Mouse (Mus musculus) embryo, embryonic 11 days (tissue): Measurements from ENCODE around the gene Txndc11.
"Not testable (repeated sequence)": the region's sequence is repeated elsewhere in the genome, so short reads cannot be mapped to it uniquely, and the experiment has no call there.

Experiments
- DNase-seq: peaks from one replicate; pipeline ENCODE4 v3.0.0-alpha.2; 2015

Gene Txndc11

DNA sequence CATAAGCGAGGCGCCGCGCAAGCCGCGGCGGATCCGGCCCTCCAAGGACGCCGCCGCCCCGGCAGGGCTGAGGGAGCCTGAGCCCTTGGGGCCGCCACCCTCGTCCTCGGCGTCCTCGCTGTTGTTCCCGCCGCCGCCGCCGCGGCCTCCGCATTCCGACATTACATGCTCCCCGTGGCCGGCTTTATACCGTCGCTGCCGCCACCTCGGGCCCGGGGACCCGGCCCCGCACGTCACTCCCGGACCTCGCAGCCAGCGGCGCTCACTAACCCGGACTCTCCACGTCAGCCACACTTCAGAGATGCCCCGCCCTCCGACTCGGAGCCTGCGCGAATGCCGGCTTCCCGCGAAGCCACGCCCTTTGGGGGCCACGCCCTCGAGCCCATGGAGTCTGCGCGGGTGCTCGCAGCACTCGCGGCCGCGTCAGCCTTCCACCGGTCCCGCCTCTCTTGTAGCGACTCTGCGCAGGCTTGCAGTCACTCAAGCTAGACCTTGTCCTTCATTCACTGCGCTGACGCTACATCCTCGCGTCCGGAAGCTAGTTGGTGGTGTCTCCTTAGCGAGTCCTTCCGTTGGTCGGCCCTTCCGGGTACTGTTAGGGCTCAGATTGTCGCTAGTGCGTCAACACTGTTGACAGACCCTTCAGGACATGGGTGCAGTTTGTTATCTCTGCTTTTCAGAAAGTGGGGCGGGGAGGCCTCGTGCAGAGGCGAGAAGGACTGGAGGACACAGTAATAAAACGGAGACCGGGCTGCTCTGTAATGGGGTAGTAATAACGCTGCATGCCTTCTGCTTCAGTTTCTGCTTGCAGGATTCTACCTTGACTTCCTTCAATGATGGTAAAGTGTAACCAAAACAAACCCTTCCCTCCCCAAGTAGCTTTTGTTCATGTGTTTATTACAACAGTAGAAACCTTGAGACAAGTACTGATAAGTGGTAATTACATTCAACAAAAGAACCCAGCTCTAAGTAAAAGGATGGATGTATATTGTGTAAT lies at the start of gene Txndc11:
Gene Txndc11 (minus strand): TSS at position 303 of the 997 bp plus-strand sequence.
- DNase-seq: peak; percentile 100

DNA sequence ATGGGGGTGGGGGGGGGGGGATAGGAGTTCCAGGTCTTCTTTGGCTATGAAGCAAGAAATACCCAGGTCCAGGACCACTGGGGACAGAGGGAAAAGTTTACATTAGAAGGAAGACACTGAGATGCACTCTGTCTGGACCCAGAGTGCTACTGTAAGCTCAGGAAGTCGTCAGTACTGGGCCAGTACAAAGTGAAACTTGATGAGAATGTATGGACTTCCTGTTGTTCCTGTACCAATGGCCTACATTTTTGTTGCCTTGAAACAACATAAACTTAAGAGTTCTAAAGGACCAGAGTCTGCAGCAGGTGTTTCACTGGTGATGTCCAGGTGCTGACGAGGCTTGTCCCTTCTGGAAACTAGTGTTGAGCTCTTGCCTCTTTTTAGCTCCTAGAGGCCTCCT lies 43.0 kb upstream of the Txndc11 start:
- DNase-seq: no peak

DNA sequence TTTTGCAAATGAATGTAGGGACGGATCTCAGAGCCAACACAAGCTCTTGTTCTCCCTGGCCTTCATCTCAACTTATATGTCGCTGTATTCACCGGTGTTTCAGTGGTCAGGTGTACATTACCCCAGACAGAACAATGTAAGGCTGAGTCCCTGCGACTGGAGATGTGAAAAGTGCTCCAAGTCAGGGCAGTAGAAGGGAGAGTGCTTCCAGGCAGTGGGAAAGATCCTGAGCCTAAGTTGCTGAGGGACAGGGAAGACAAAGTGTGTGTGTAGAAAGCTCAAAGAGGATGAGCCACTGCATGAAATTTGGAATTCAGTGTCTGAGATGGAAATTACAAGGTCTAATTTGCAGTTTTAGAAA lies 42.4 kb upstream of the Txndc11 start:
- no peak for DNase-seq

DNA sequence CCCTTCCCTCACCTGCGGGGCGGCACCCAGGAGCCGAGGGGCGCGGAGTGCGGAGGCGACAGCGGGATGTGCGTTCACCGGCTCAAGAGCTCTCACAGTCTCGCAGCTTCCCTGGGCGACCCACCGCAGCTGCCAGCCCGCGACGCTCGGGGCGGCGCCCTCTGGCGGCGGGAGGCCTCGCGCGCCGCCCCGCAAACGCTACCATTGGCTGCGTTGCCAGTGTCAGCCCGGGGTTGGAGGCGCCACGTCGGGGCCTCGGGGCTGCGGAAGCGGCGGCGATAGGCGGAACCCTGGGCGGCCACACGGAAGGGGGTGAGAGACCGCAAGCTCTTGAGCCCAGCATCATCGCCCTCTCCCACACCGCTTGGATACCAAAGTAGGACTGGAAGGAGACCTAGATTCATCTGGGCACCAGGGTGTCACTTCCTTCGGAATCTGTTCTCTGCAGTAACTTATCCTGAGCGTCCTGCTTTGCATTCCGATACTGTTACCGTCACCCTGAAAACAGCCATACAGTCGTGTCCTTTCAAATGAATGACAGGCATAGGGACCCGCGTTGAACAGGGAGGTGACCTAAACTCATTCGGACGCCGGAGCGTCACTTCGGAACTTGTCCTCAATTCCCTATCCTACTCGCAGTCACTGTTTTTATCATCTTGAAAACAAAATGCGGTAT lies 41.9 kb upstream of the Txndc11 start, which contains the start of gene Zc3h7a:
Gene Zc3h7a (minus strand): TSS at position 186 of the 676 bp plus-strand sequence.
- peak; percentile 94 for DNase-seq

DNA sequence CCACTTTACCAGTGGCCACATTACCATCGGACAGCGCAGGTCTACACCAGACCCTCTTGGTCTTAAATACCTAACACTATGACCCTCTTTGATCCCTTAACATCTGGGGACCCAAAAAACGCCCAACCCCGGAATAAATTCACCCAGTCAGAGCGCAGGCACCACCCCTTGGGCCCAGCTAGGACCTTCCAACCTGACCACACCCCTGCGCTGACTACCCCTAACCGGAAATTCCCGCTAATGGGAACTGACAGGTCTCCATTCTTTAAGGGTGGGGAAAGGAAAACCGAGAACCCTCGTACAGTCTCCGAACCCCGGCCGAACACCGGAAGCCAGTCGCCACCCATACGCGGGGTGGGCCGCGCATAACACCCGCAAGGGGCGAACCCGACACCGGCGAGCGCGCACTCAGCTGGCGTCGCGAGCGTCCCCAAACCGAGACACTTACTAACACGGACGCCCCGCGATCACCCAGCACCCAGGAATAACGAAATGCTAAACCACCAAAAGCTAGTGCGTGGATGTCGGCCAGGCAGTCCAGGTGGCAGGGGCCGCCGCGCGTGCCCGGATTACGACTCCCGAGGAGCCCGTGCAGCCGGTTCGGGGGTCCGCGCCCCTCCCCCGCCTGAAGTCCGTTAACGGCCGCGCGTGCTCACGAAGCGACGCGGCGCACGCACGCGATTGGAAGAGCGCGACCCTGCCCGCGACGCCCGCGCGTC lies 41.2 kb upstream of the Txndc11 start:
- peak; percentile 82 for DNase-seq

DNA sequence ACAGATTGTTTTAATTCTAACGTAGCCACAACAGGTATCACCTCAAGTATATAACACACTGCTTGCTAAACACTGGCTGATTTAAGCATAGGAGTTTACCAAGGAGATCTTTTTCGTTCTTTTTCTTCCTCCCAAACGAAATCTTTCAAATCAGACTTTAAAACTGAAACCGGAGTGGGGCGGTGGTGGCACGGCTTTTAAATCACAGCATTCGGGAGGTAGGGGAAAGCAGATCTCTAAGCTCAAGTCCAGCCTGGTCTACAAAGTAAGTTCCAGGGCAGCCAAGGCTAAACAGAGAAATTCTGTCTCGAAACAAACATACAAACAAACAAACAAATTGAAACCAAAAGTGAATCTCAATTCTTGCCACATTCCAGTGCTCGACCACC lies 40.6 kb upstream of the Txndc11 start:
- peak; percentile 14 for DNase-seq

DNA sequence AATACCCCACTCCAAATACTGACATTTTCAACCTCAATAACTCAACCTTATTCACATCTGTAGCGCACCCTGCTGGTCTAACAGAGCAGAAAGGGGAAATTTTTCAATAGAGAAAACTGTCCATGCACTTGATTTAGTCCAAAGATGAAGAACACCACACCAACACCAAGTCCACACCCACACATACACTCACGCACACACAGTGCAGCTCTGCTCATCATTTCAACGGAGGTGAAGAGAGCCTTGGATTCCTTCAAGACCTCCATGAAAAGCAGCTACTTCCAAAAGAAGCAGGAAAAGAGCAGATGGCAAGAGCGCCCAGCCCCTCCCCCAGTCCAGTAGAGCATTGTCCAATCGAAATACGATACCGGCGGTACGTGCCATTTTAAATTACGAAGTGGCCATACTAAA lies 40.2 kb upstream of the Txndc11 start:
- DNase-seq: peak; percentile 78

DNA sequence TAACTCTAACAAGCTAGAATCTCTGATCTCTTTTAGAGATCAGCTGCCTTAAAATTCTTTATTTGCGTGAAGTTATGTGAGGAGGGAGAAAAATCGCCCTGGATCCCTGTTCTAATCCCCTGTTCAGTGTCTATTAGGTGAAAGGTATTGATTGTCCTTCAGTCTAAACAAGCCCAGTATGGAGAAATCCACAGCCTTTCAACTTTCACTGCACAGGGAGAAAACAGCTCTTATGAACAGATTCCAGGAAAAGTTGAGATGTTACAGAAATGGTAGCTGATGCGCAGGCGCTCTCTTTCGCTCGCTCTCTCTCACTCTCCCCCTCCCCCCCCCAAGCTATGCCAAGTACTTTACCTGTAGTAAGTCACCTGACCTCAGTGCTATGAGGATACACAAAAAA lies 37.2 kb upstream of the Txndc11 start:
- no peak for DNase-seq

DNA sequence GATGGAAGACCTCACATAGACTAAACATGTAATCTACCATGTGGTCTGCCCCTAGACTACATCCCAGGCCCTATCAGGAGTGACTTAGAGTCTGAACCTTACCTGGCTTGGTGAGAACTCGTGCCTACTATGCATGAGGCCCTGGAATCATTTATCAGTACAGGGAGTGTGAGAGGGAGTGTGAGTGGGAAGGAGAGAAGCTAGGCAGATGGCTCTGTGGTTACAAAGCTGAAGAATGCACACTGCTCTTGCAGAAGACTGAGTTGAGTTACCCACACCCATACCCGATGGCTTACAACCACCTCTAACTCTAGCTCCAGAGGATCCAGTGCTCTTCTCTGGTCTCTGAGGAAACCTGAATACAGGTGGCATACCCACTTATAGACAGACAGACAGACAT lies 32.0 kb upstream of the Txndc11 start:
- no peak for DNase-seq

DNA sequence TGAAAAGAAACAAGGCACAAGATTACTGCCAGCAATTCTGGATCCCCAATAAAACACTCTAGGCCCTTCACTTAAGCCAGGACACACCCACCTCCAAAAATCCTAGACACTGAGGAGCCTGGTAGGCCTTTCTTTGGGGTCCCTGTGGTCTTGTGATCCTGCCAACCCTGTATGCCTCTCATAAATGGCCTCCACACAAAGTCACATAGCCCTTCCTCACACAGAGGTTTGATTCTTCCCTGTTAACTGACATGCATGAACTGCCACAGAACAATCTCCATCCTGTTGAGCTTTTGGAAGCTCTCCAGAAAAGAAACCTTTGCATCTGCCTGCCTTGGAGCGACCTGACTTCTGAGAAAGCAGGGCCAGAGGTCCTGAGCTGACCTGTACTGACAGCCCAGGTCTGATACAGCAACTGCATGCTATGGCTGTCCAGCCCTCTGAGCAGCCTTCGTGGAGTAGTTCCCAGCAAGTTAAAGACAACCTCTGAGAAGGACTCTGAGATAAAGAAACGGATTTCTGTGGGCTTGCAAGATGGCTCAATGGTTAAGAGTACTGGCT lies 30.3 kb upstream of the Txndc11 start:
- no peak for DNase-seq

DNA sequence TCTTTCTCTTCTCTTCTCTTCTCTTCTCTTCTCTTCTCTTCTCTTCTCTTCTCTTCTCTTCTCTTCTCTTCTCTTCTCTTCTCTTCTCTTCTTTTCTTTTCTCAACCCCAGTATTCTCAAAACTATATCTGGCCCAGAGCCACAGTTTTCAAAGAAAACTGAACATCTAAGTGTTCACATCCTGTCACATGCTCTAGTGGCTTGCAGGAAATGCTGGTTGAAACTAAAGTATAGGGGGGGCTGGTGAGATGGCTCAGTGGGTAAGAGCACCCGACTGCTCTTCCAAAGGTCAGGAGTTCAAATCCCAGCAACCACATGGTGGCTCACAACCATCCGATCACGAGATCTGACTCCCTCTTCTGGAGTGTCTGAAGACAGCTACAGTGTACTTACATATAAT lies 23.3 kb upstream of the Txndc11 start:
- not testable (repeated sequence) for DNase-seq

DNA sequence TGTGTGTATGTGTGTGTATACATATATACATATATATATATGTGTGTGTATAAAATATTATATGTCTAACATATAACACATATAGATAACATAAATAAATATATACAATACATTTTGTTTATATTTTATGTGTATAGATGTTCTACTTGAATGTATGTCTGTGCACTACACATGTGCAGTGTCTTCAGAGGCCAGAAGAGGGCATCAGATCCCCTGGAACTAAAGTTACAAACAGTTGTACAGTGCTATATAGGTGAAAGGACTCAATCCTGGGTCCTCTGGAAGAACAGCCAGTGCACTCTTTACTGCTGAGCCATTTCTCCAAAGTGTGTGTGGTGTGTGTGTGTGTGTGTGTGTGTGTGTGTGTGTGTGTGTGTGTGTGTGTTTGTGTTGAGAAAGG lies 20.1 kb upstream of the Txndc11 start:
- DNase-seq: no peak

DNA sequence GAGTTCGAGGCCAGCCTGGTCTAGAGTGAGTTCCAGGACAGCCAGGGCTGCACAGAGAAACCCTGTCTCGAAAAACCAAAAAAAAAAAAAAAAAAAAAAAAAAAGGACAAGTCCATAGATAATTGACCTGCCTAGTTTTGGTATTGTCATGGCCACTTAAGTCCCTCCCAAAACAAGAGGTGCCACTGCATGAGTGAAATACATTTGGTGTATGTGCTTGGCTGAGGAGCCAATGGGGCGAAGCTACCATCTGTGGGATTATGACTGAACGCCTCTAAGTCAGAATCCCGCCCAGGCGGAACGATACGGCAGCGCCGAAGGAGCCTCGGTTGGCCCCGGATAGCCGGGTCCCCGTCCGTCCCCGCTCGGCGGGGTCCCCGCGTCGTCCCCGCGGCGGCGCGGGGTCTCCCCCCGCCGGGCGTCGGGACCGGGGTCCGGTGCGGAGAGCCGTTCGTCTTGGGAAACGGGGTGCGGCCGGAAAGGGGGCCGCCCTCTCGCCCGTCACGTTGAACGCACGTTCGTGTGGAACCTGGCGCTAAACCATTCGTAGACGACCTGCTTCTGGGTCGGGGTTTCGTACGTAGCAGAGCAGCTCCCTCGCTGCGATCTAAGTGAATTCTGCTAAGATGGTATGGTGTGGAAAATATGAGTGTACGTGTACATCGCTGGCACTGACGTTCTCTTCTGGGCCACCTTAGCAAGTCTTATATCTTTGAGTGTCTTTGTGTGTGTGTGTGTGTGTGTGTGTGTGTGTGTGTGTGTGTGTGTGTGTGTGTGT lies 9.4 kb upstream of the Txndc11 start:
- not testable (repeated sequence) for DNase-seq

DNA sequence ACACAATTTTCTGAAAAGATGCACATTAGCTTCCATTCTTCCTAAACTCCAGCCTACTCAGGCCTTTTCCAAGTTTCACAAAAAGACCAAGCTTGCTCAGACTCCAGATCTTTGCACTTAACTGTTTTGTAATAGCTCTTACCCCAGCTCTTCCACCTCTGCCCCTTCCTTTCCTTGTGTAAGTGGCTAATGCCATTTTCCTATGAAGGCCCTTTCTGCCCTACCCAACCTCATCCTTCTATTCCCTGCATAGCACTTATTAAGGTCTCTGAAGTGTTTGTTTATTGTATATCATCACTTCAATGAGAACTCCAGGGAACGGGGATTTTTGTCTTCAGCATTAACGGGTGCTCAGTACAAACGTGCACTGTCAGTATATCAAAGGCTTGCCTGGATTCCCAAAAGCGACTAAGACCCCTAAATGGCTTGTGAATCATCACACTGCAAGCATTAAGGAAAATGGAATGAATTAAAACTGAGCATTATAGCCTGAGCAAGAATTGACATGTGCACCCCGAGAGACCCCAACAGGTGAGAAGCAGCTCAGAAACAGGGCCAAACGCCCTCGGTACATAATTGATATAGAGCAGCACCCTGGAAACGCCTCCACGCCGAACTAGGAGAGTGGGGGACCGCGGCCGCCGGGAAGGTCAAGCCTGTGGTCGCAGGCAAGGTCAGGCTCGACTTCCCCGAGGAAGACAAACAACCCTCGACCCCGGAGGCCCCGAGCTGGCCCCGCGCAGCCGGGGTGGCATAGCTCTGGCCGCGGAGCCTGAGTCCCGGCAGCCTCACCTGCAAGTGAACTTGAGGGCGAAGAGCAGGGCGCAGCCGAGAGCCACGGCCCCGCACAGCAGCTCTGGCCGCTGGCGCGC lies 738 bp downstream of the Txndc11 start:
- peak; percentile 15 for DNase-seq

DNA sequence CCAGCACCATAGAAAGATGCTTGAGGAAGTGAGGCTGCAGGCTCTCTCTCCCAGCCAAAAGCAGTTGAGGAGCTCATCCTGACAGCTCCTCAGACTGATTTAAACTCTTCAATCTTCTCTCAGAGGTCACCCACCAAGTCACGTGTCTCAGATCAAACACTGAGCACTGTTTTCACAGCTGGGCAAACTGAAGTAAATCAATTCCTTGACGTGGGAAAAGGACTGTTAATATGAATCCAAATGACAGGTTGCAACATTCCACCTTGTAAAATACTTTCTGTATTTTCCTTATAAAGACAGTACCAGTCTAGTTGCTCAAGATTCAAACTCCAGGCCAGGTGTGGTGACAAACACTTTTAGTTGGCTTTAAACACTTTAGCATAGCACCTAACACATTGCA lies 1.6 kb downstream of the Txndc11 start:
- peak; percentile 39 for DNase-seq

DNA sequence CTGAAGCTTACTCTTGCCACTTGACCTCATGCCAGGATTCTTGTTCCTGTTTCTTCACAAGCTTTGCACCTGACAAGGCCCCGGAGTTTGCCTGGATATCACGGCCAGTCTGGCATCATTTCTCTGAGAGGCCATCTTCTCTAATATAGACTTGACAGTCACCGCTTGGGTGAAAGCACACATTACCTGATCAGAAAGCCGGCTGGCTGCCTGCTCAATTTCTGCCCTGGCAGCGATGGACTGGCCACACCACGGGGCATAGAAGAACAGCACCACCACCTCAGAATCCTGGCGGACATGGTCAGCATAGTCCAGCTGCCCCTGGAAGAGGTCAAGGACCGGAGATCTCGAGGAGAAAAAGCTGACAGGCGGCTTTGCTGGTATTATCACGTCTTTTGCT lies 6.1 kb downstream of the Txndc11 start:
- DNase-seq: no peak

DNA sequence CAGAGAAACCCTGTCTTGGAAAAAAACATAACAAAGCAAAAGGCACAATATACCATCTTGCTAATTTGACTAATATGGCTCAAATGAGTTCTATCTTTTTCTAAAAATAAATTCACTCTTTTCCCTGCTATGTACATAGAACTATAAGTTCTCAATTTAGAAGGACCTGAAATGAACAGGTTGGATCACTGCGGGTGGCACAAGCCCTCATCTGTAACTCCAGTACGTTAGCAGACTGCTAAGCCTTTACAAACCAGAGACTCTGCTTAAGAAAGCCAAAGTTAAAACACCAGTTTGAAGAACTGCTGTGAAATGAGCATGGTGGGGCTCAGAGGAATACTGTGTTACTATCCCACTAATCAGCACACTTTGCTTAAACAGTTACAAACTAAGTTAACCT lies 9.1 kb downstream of the Txndc11 start:
- no peak for DNase-seq

DNA sequence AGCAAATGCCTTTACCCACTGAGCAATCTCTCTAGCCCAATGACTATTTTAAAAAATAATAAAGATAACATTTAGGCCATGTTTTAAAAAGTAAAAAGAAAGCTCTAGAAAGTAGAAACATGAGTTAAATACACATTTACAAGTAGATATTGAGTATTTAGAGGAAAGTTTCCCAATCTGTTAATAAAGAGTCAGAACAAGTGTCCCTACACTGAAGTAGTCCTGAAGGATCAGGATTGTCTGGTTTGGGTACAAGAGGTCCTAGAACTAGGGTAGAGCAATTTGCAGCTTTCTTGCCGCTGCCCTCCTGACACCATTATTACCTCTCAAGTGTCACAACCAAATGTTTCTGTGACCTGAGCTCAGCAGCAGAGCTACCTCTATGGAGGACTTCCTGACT lies 10.3 kb downstream of the Txndc11 start:
- DNase-seq: no peak

DNA sequence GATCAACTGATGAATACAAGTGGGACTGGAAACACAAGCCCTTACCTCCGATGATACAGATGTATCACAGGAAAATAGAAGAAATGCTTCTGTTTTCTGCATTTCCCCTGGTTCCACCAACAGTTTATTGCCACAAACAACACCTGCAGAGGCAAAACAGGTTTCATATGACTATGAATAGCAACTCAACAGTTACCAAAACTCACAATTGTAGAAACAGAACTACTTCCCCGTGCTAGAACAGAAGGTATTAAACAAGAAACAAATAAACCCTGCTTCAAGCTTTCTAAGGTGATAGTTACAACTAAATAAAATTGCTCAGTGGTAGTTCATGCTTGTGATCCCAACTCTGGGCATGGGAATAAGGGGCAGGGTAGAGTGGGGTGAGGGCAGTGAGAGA lies 11.8 kb downstream of the Txndc11 start:
- DNase-seq: no peak

DNA sequence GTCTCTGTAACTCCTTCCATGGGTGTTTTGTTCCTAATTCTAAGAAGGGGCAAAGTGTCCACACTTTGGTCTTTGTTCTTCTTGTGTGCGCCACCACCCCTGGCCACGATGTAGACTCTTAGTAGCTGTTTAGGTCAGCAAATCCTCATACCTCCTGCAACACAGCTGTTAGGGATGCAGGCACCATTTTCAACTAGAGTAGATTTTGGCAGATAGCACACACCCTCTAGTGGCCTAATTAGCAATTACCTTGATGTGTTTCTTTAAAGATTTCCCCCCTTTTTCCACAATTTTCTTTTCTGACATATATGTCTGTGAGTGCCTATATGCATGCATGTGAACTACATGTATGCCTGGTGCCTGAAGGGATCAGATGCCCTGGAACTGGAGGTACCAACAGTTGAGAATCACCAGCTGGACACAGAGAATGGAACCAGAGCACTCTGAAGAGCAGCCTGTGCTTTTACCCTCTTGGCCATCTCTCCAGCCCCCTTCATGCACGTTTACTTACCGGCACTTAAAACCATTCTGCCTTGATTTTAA lies 25.2 kb downstream of the Txndc11 start:
- peak; percentile 43 for DNase-seq

DNA sequence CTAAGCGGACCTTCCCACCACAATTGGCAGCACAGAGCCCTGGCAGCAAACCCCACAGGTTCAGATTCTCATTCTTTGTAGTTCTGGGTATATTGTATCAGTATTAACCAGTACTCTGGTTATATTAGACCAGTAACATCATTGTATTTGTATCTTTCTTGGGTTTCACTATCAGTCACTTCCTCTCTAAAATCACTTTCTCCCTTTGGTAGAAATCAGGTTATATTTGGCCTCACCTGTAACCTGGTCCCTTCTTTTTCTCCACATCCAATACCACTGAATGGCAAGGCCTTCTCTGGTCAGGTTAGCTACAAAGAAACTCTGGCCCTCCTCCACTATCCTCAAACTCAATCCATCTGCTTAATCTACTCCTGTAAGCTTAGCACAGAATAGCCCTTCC lies 29.5 kb downstream of the Txndc11 start:
- DNase-seq: no peak
